ENCODE assay signal across 22 mouse cellular contexts in the genomic region with DNA sequence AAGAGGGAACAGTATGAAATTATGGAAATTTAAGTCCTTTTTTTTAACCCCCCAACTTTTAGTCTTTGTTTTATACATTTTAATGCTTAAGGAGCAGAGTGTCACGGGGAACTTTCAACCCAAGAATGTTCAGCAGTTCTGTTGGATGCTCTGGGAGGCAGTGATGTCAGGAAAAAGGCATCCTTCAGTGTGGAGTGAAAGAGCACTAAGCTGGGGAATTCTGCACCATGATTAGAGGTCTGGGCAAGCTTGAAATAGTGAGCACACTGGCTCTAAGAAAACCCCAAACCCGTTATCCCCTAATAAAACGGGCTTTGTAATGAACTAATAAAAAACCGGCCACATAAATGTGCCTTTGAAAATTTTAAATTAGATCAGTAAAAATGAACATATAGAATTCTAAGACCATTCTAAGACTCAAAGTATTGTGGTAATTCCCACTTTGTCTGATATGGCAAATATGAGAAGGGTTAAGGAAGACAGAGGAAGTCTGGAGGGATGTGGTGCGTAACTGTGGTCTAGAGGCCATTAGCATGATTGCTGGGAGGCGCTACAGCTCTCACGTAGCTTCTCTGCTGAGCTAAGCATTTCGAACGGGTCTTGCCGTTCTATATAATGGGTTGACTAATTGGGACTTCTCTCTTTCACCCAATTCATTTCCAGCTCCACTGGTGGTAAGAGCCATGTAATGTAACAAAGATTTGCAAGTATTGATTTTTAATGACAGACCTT.
DNase-seq lines count a peak whose midpoint lies in the region; ATAC-seq and TF ChIP-seq lines count a peak whose summit lies in the region.
"Had no signal": no experiment of that assay in that cellular context is flagged by ENCODE, and none has a peak within 500 bp of the region (broad histone marks: within the 10 kb centered on the region; RNA-seq: fewer than 3 reads in every experiment).

No protein-coding gene starts in this region.

- H3K27me3 ChIP-seq in midbrain, embryonic 11.5 days (ENCODE audit: control insufficient read depth, insufficient read depth, low read length) = no peaks in the 10 kb centered on the region
- no peaks in the 10 kb centered on the region for H3K27me3 ChIP-seq in midbrain, postnatal 0 days (ENCODE audit: insufficient read depth, low read length)
- H3K27me3 ChIP-seq: heart, embryonic 12.5 days; hindbrain, embryonic 13.5 days; liver, embryonic 15.5 days; lung, embryonic 15.5 days; midbrain, embryonic 12.5 days had no signal

- WGBS in midbrain, embryonic 11.5 days = 94% methylated on average over 10 of the region's 10 CpGs
- WGBS in midbrain, postnatal 0 days = 86% methylated on average over 10 of the region's 10 CpGs

- H3K4me3 ChIP-seq in midbrain, embryonic 11.5 days (ENCODE audit: low read depth, low read length) = no peak overlapping the region
- no peak overlapping the region for H3K4me3 ChIP-seq in midbrain, postnatal 0 days (ENCODE audit: low read depth, low read length)
- H3K4me3 ChIP-seq in embryonic fibroblast, embryonic 13.5 days (ENCODE audit: insufficient read depth, low read length) = no peak overlapping the region
- H3K4me3 ChIP-seq: gastrocnemius, adult 2 months; heart, embryonic 12.5 days; hindbrain, embryonic 13.5 days; left cerebral cortex, adult 2 months; liver, embryonic 15.5 days; lung, embryonic 15.5 days; midbrain, embryonic 12.5 days had no signal

- DNase-seq in midbrain, embryonic 11.5 days (ENCODE audit: low spot score, missing footprints) = peak; percentile 28
- no peak for DNase-seq in midbrain, postnatal 0 days (ENCODE audit: low spot score)
- DNase-seq in adrenal gland, postnatal 10 days = no peak
- no peak for DNase-seq in embryo, embryonic 10.5 days (ENCODE audit: low spot score)
- DNase-seq in urinary bladder, postnatal 10 days (ENCODE audit: low spot score) = no peak
- DNase-seq: adrenal gland, postnatal 36 days; cerebellum, adult 9-11 months; gastrocnemius, adult 2 months; heart, postnatal 14 days; kidney, adult 18-20 months; layer of hippocampus, adult 9-11 months; left cerebral cortex, postnatal 4 days; lung, postnatal 36 days; thymus, postnatal 14 days had no signal

- ATAC-seq in midbrain, embryonic 11.5 days (ENCODE audit: low FRiP score) = no peak
- ATAC-seq in midbrain, postnatal 0 days (ENCODE audit: low FRiP score) = no peak
- ATAC-seq in megakaryocyte progenitor cell, adult 5-6 weeks (replicated peaks; ENCODE audit: poor library complexity) = peak; percentile 84

- TF ChIP-seq CTCF in midbrain, postnatal 0 days (IDR thresholded peaks at IDR 0.05) = no peak
- no peak for TF ChIP-seq CTCF in embryonic fibroblast, embryonic 13.5 days (IDR thresholded peaks at IDR 0.05; ENCODE audit: borderline replicate concordance, insufficient read depth, low read length)

- no peaks in the 10 kb centered on the region for H3K36me3 ChIP-seq in midbrain, embryonic 11.5 days (ENCODE audit: control insufficient read depth, insufficient read depth, low read length)
- H3K36me3 ChIP-seq in midbrain, postnatal 0 days (ENCODE audit: insufficient read depth, low read length) = no peaks in the 10 kb centered on the region
- H3K36me3 ChIP-seq: heart, embryonic 12.5 days; hindbrain, embryonic 13.5 days; liver, embryonic 15.5 days; lung, embryonic 15.5 days; midbrain, embryonic 12.5 days had no signal

- H3K27ac ChIP-seq in midbrain, embryonic 11.5 days (ENCODE audit: low read depth, low read length) = no peak overlapping the region
- H3K27ac ChIP-seq in midbrain, postnatal 0 days (ENCODE audit: low read depth, low read length) = no peak overlapping the region
- peak overlapping the region; percentile 66 for H3K27ac ChIP-seq in embryonic fibroblast, embryonic 13.5 days (ENCODE audit: insufficient read depth, low read length)
- H3K27ac ChIP-seq: gastrocnemius, adult 2 months; hindbrain, embryonic 13.5 days; left cerebral cortex, adult 2 months; liver, embryonic 15.5 days; lung, embryonic 15.5 days; midbrain, embryonic 12.5 days had no signal

- H3K9me3 ChIP-seq in midbrain, embryonic 11.5 days (ENCODE audit: control insufficient read depth, low read length) = no peaks in the 10 kb centered on the region
- no peaks in the 10 kb centered on the region for H3K9me3 ChIP-seq in midbrain, postnatal 0 days (ENCODE audit: low read length)
- H3K9me3 ChIP-seq: heart, embryonic 12.5 days; hindbrain, embryonic 13.5 days; liver, embryonic 15.5 days; lung, embryonic 15.5 days; midbrain, embryonic 12.5 days had no signal

- no peak overlapping the region for H3K9ac ChIP-seq in midbrain, embryonic 11.5 days (ENCODE audit: low read length)
- H3K9ac ChIP-seq in midbrain, postnatal 0 days (replicated peaks; ENCODE audit: low read length, poor library complexity, severe bottlenecking) = no peak overlapping the region
- H3K9ac ChIP-seq: heart, embryonic 12.5 days; hindbrain, embryonic 13.5 days; liver, embryonic 15.5 days; lung, embryonic 15.5 days; midbrain, embryonic 12.5 days had no signal

- no peak for TF ChIP-seq POLR2A in embryonic fibroblast, embryonic 13.5 days (IDR thresholded peaks at IDR 0.05; ENCODE audit: low read depth, low read length)

- no peaks in the 10 kb centered on the region for H3K4me1 ChIP-seq in midbrain, embryonic 11.5 days (ENCODE audit: control insufficient read depth, insufficient read depth, low read length)
- no peaks in the 10 kb centered on the region for H3K4me1 ChIP-seq in midbrain, postnatal 0 days (ENCODE audit: insufficient read depth, low read length)
- H3K4me1 ChIP-seq in embryonic fibroblast, embryonic 13.5 days (ENCODE audit: control insufficient read depth, insufficient read depth, low read length) = peaks cover 8% of the 10 kb centered on the region
- H3K4me1 ChIP-seq: liver, embryonic 15.5 days; midbrain, embryonic 12.5 days had no signal

- no peak overlapping the region for H3K4me2 ChIP-seq in midbrain, embryonic 11.5 days
- H3K4me2 ChIP-seq in midbrain, postnatal 0 days (ENCODE audit: low read depth, low read length, poor library complexity, severe bottlenecking) = no peak overlapping the region
- H3K4me2 ChIP-seq: heart, embryonic 12.5 days; hindbrain, embryonic 13.5 days; liver, embryonic 15.5 days; lung, embryonic 15.5 days; midbrain, embryonic 12.5 days had no signal
